Mouse (Mus musculus) spleen, postnatal 14 days (tissue): Measurements from ENCODE around the gene Idh3g.
"Not testable (repeated sequence)": the region's sequence is repeated elsewhere in the genome, so short reads cannot be mapped to it uniquely, and the experiment has no call there.

Source experiments
- DNase-seq, 2 experiments: peaks; one replicate each; pipeline ENCODE4 v3.0.0; 2021 to 2022; ENCODE audit warnings: low spot score in 2 of 2

Gene Idh3g

DNA sequence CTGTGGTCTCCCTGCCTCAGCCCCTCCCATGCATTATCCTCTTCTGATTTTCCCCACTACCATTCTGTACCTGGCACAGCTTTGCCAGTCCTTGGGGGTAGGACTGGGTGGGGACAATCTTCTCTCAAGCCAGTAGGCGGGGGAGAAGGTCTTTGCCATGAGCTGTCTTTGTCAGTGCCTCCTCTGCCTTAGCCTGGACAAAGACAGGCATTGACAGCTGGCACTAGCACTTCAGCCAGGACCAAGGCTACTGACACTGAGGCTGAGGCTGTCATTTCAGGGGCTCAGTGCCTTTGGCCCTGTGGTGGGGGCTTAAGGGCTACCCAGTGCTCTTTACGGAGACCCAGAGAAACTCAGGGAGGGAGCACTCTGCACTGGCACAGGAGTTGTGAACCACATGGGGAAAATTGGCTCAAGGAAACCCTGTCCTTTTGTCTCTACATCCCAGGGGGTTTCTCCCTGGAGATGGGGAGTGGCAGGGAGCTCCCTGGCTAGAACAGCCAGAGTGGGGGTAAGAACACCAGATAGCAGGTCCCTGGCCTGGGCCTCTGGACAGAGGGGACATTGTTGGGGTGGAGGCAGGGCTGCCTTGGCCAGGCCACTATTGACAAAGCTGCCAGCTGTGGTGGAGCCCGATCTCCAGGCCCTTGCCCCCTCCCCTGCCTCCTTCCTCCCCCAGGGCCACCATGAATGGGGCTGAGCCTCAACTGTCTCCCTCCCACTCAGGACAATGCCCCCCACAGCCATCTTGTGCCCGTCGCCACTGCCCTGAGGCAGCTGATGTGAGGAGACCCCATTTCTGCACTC is 30.2 kb downstream of the Idh3g start, which contains the start of gene Plxnb3:
Gene Plxnb3, plus strand, starts transcription at position 757 of the 807 bp plus-strand sequence.
- DNase-seq = no peak

DNA sequence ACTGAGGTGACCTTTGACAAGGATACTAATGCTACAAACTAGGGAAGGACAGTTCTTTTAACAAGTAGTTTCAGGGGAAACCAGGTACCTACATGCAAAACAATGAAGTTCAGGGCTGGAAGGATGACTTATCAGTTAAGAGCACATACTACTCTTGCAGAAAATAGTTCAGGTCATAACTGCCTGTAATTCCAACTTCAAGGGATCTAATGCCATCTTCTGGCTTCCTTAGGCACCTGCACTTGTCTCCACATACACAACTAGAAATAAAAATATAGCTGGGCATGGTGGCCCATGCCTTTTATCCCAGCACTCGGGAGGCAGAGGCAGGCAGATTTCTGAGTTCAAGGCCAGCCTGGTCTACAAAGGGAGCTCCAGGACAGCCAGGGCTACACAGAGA is 37.7 kb downstream of the Idh3g start:
- no peak for DNase-seq

DNA sequence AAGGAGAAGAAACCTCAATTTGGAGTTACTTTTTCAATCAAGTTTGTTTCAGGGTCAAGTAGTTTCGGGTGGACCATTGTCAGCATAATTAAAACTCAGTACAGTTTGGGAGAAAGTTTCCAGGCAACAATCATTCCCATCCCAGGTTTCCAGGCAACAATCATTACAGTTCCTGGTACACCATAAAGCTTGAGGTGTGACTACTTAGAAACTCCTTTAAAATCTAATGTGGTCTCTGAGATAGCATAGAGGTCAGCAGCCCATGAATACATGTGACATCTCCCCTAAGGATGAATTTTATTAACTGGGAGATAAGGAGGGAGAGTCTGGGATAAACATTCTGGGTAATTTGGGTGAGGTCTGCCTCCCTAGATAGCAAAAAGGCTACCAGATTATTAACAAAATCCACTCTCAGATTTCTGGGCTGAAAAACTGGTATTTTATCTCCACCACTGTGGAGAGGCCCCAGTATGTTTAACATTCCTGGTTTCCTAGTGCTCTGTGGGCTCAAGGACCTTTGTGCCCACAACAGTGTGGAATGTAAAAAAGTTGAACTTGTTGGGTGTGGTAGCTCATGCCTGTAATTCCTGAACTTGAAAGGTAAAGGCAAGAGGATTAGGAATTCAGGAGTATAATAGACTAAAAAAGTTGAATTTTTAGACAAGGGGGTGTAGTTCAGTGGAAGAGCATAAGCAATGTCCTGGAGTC is 41.8 kb downstream of the Idh3g start:
- no peak for DNase-seq

DNA sequence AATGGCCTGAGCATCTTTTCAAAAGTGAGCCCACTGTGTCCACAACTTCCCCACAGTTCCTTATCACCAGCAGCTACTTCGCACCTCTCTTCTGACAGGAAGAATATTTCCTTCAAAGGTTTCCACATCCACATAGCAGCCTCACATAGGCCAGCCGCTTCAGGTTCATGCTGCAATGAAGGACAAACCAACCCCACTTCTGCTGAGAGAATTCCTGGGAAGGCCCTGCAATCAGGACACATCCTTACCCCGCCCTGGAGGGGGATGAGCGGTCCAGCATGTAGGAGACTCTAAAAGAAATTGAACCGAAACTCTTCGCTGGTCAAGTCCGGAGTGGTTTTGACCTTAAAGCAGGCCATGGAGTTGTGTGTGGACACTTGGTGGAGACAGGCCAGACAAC is 46.9 kb downstream of the Idh3g start:
- DNase-seq = not testable (repeated sequence)

DNA sequence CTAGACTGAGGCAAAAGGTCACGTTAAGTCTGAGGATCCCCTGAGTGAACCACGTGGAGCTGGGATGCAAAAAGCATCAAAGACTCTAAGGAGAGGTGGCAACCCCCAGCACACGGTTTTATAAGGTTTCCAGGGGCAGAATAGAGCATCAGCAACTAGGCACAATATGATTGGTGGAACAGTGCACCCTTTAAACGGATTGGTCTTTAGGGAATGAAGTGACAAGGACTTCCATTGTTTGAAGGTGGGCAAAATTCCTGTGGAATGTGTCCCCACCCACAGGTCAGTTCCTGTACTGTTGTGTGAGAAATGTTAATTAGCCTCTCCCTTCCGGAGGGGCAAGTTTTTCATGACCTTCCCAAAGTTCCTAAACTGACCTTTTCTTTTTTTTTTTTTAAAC is 47.5 kb downstream of the Idh3g start:
- DNase-seq = no peak

DNA sequence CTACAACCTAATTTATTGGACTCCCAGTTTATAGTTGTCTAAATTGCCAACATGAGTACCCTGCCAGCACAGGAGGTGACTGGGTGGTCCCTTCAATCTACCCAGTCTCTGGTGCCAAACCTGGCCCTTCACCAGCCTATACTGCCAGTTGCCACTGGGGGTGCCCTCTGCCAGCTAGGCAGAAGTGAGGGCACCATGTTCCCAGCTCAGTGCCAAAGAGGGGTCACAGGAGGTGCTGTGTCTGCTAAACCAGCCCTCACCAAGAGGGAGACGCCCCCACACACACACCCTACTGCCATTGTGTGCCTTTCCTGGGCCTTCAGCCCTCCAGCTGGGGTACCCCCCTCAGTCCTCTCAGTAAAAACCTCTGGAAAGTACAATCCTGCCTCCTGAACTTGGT is 48.5 kb downstream of the Idh3g start:
- no peak for DNase-seq

DNA sequence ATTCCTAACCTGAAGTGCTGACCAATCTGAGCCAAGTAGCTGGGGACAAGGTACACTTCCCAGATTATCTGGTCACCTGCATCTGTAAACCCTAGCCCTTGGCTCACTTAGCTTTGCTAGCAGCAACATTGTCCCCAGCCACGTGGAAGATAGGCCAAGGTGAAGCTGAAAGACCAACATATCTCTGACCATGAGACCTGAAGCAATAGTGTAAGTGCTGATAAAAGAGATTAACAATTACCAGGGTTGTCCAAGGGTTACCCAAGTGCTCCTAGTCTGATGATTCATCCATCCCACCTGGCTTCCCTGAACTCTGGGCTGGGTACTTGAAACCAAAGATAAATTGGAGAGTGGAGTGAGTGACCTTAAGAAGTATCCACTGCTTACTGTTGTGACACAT is 55.8 kb downstream of the Idh3g start:
- DNase-seq = no peak
